Mouse (Mus musculus): ENCODE measurements around the gene Smndc1.

- TF ChIP-seq USF1 (IDR thresholded peaks at IDR 0.05; ENCODE audit: low read depth) (no peak), POLR2A (IDR thresholded peaks at IDR 0.05; ENCODE audit: insufficient read length, low read depth) (no peak), POLR2AphosphoS2 (IDR thresholded peaks at IDR 0.05; ENCODE audit: insufficient read length, low read depth) (no peak), MYOD1 (IDR thresholded peaks at IDR 0.05; ENCODE audit: control insufficient read depth in 1 of 3, insufficient read length in 2 of 3, low read depth in 2 of 3) (no peak), E2F4 (IDR thresholded peaks at IDR 0.05; ENCODE audit: insufficient read depth) (no peak), MAX (IDR thresholded peaks at IDR 0.05; ENCODE audit: low read depth) (no peak), TCF12 (IDR thresholded peaks at IDR 0.05; ENCODE audit: insufficient read depth, poor library complexity, severe bottlenecking) (no peak), MYOG (IDR thresholded peaks at IDR 0.05; ENCODE audit: control insufficient read depth in 1 of 3, insufficient read depth in 1 of 3, insufficient read length in 2 of 3, low read depth in 2 of 3) (no peak), REST (IDR thresholded peaks at IDR 0.05; ENCODE audit: insufficient read depth, insufficient read length) (no peak), TCF3 (IDR thresholded peaks at IDR 0.05; ENCODE audit: insufficient read length, low read depth) (no peak)
Measured at GRCm38 (mm10) chr19:53371666-53372065, 18.7 kb downstream of the Smndc1 start, which contains the start of gene Gm10197.

Measured in myocyte (in vitro differentiated cells).